Mouse (Mus musculus): ENCODE measurements around the gene Vat1l.

The Vat1l gene

GRCm38 (mm10) chr8:114398326-114398725, 192.9 kb downstream of the Vat1l start:
- 92% methylated on average over 5 of the region's 5 CpGs for WGBS

GRCm38 (mm10) chr8:114399273-114399672, 193.9 kb downstream of the Vat1l start:
- 96% methylated on average over 5 of the region's 5 CpGs for WGBS

DNA sequence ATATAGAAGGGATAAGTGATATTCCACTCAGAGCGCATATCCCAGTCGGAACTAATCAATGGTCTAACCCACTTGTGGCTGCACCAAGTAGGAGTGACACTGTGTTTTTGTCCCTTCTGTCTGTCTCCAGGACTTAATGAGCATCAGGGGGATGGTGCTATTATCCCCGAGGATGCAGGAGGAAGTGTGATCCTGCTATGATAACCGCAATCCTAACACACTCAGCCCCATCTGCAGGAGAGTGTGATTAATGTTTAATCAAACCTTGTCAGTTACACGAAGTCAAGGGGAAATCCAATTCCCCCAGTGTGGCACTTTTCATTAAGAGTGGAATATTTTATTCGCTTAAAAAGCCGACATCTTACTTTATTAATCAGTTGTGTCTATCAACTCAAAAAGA, 196.3 kb downstream of the Vat1l start:
- WGBS = 76% methylated on average over 7 of the region's 7 CpGs

DNA sequence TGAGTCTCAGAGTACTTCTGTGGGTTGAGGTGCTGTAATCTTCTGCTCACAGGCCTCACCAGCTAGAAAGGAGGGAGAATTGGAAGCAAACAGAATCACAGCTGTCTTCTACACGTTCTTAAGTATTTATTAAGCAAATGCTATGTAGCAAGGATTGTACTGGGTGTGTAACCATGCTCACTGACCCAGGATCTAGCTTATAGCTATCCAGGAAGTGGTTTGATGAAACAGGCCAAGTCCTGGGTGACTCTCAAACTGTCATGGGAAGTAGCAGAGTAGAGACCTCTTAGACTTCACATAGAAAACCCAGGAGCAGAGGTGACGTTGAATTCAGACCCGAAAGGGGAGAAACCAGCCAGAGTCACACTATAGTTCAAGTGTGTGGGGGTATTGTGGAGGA, 206.0 kb downstream of the Vat1l start:
- WGBS = 84% methylated on average over 3 of the region's 3 CpGs

DNA sequence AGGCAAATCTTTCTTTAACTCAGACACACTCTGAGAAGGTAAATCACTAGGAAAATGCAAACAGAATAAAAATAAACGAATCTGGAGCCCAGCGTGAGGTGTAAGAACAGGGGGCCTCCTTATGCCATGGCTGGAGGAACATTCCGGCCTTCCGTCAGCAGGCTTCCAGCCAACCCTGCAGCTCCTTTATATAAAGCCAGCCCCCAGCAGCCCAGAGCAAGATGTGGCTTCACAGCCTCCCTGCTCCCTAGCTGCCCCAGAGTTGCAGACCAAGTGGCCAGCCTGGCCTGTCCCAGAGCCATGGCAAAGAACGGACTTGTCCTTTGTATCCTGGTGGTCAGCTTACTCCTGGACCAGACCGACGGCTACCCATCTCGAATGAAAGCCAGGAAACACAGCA, 212.4 kb downstream of the Vat1l start, which contains the start of gene Clec3a:
Gene Clec3a, plus strand, starts transcription at position 301 of the 400 bp plus-strand sequence.
- WGBS = 79% methylated on average over 8 of the region's 8 CpGs

DNA sequence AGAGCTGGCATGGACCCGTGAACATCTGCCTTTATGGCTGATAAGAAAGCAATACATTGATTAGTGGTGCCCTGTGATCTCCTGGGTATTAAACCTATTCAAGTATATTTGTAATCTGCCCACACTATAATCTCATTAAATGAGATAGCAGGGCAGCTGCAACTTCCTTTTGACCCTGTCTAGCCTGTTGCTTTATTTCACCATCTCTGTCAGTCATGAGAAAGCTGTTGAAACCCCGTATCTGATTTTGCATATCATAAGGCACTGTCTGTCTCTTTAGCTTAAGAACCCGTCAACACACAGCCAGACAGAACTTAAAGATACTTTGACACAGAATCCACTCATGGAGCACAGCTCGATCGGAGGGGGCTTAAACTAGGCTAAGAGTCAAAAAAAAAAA, 213.1 kb downstream of the Vat1l start:
- 80% methylated on average over 5 of the region's 5 CpGs for WGBS

DNA sequence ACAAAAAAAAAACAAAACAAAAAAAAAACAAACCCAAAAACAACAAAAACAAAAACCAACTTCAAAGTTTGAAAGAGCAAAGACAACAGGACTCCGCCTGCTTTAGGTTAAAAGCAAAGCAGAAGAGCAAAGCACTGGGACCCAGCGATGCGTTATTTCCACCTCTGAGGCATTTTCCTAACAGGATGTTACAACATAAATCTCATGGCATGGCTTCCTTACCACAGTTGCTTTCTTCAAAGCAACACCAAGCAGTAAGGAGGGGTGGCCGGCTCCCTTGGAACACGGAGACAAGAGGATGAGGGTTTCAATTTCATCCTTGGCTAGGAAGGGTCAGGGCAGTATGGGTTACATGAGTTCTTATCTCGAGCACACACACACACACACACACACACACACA, 213.5 kb downstream of the Vat1l start:
- 76% methylated on average over 6 of the region's 6 CpGs for WGBS

DNA sequence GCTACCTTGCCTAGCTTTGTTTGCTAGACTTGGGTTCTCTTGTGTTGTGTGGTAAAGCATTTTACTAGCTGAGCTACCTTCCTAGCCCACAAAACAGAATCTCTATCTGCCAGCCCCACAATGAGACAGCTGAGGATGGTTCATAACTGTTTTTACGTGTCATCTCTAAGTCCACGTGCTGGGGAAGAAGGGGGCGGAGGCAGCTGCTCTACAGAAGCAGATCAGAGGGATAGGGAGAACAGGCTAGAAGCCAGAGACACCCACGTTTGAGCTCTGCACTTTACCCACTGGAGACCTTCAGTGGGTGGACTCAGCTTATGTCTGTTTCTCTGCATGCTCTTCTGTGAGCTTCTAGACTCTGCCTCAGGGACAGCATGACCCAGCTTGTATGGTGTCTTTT, 216.1 kb downstream of the Vat1l start:
- 43% methylated on average over 4 of the region's 4 CpGs for WGBS
